Mouse (Mus musculus): ENCODE measurements around the gene Ppp4r4.

GRCm38 (mm10) chr12:103552506-103552905 is 20.4 kb downstream of the Ppp4r4 start:
- TF ChIP-seq TAL1 (conservative IDR thresholded peaks at IDR 0.05; ENCODE audit: low read depth, low read length) (no peak), CTCF (IDR thresholded peaks at IDR 0.05; ENCODE audit: low read depth, low read length) (no peak), GATA1 (IDR thresholded peaks at IDR 0.05; ENCODE audit: borderline replicate concordance, low read length) (no peak)
